Mouse (Mus musculus): Measurements from ENCODE around the gene Mfsd4b5. TPM values are rescaled to one million over a fixed set of nuclear protein-coding genes. Genes with fewer than 3 reads are reported as not detected.
"Not testable (repeated sequence)": the region's sequence is repeated elsewhere in the genome, so short reads cannot be mapped to it uniquely, and the experiment has no call there.

Mfsd4b5 gene
- polyA plus RNA-seq, 1 experiment from 2014 or later: 0.05 TPM

- WGBS: 81% methylated on average over 4 of the region's 4 CpGs
- H3K4me3 ChIP-seq: no peak overlapping the region
- H3K36me3 ChIP-seq: no peaks in the 10 kb centered on the region
- H3K9me3 ChIP-seq (replicated peaks): no peaks in the 10 kb centered on the region
- no peaks in the 10 kb centered on the region for H3K27me3 ChIP-seq (ENCODE audit: low read depth, poor library complexity, severe bottlenecking)
- H3K4me1 ChIP-seq: peaks cover 15% of the 10 kb centered on the region
- H3K27ac ChIP-seq: no peak overlapping the region
- no peak for DNase-seq (ENCODE audit: low spot score)
Observed at GRCm38 (mm10) chr10:39958266-39958665, 28.2 kb downstream of the Mfsd4b5 start.

GRCm38 (mm10) chr10:39956340-39956878 is 30.0 kb downstream of the Mfsd4b5 start:
- Histone ChIP-seq H3K9me3 (replicated peaks) (no peaks in the 10 kb centered on the region), H3K27ac (no peak overlapping the region), H3K4me1 (peaks cover 15% of the 10 kb centered on the region), H3K27me3 (ENCODE audit: low read depth, poor library complexity, severe bottlenecking) (no peaks in the 10 kb centered on the region), H3K4me3 (no peak overlapping the region), H3K36me3 (no peaks in the 10 kb centered on the region)
- DNase-seq (ENCODE audit: low spot score): no peak
- WGBS: 82% methylated on average over 2 of the region's 2 CpGs

- no peak for DNase-seq (ENCODE audit: low spot score)
- 92% methylated on average over 2 of the region's 2 CpGs for WGBS
- Histone ChIP-seq H3K9me3 (replicated peaks) (no peaks in the 10 kb centered on the region), H3K4me1 (peaks cover 10% of the 10 kb centered on the region), H3K36me3 (no peaks in the 10 kb centered on the region), H3K27ac (no peak overlapping the region), H3K4me3 (no peak overlapping the region), H3K27me3 (ENCODE audit: low read depth, poor library complexity, severe bottlenecking) (no peaks in the 10 kb centered on the region)
Observed at GRCm38 (mm10) chr10:39955163-39955562, 31.3 kb downstream of the Mfsd4b5 start.

- H3K27me3 ChIP-seq (ENCODE audit: low read depth, poor library complexity, severe bottlenecking): no peaks in the 10 kb centered on the region
- H3K9me3 ChIP-seq (replicated peaks): no peaks in the 10 kb centered on the region
- H3K4me3 ChIP-seq: no peak overlapping the region
- WGBS: 89% methylated on average over 2 of the region's 2 CpGs
- H3K36me3 ChIP-seq: no peaks in the 10 kb centered on the region
- H3K4me1 ChIP-seq: no peaks in the 10 kb centered on the region
- no peak for DNase-seq (ENCODE audit: low spot score)
- H3K27ac ChIP-seq: no peak overlapping the region
Observed at GRCm38 (mm10) chr10:39949377-39949954, 37.0 kb downstream of the Mfsd4b5 start.

- H3K27ac ChIP-seq; H3K9me3 ChIP-seq (replicated peaks); H3K4me1 ChIP-seq; H3K27me3 ChIP-seq (ENCODE audit: low read depth, poor library complexity, severe bottlenecking); H3K4me3 ChIP-seq; DNase-seq (ENCODE audit: low spot score); H3K36me3 ChIP-seq: not testable (repeated sequence)
- WGBS: 85% methylated on average over 3 of the region's 3 CpGs
Observed at GRCm38 (mm10) chr10:39947195-39947594, 39.3 kb downstream of the Mfsd4b5 start.

- Histone ChIP-seq H3K36me3 (no peaks in the 10 kb centered on the region), H3K4me1 (no peaks in the 10 kb centered on the region), H3K9me3 (replicated peaks) (no peaks in the 10 kb centered on the region), H3K27me3 (ENCODE audit: low read depth, poor library complexity, severe bottlenecking) (no peaks in the 10 kb centered on the region), H3K27ac (no peak overlapping the region), H3K4me3 (no peak overlapping the region)
- no peak for DNase-seq (ENCODE audit: low spot score)
- WGBS: 83% methylated on average over 7 of the region's 7 CpGs
Observed at GRCm38 (mm10) chr10:39936553-39936952, 49.9 kb downstream of the Mfsd4b5 start.

GRCm38 (mm10) chr10:39926616-39927139 is 59.8 kb downstream of the Mfsd4b5 start, which contains the start of gene Mfsd4b2:
Gene Mfsd4b2 (minus strand): TSS chr10:39926923.
- H3K9me3 ChIP-seq (replicated peaks): no peaks in the 10 kb centered on the region
- WGBS: 2% methylated on average over 41 of the region's 41 CpGs
- DNase-seq (ENCODE audit: low spot score): peak; percentile 68
- peaks cover 10% of the 10 kb centered on the region for H3K4me1 ChIP-seq
- peak within 1 kb of the TSS; percentile 79 for H3K27ac ChIP-seq
- no peaks in the 10 kb centered on the region for H3K36me3 ChIP-seq
- H3K4me3 ChIP-seq: peak within 1 kb of the TSS; percentile 57
- H3K27me3 ChIP-seq (ENCODE audit: low read depth, poor library complexity, severe bottlenecking): peaks cover 35% of the 10 kb centered on the region

- Histone ChIP-seq H3K27me3 (ENCODE audit: low read depth, poor library complexity, severe bottlenecking) (peaks cover 35% of the 10 kb centered on the region), H3K4me1 (peaks cover 10% of the 10 kb centered on the region)
- not testable (repeated sequence) for H3K4me3 ChIP-seq; H3K9me3 ChIP-seq (replicated peaks); H3K27ac ChIP-seq; DNase-seq (ENCODE audit: low spot score); H3K36me3 ChIP-seq
- 75% methylated on average over 8 of the region's 8 CpGs for WGBS
Observed at GRCm38 (mm10) chr10:39924556-39924955, 61.9 kb downstream of the Mfsd4b5 start.

- H3K4me1 ChIP-seq: no peaks in the 10 kb centered on the region
- H3K36me3 ChIP-seq: no peaks in the 10 kb centered on the region
- H3K27me3 ChIP-seq (ENCODE audit: low read depth, poor library complexity, severe bottlenecking): no peaks in the 10 kb centered on the region
- H3K4me3 ChIP-seq: no peak overlapping the region
- DNase-seq (ENCODE audit: low spot score): no peak
- H3K27ac ChIP-seq: no peak overlapping the region
- H3K9me3 ChIP-seq (replicated peaks): no peaks in the 10 kb centered on the region
Observed at GRCm38 (mm10) chr10:39912616-39913015, 73.8 kb downstream of the Mfsd4b5 start.

- Histone ChIP-seq H3K9me3 (replicated peaks) (no peaks in the 10 kb centered on the region), H3K27ac (no peak overlapping the region), H3K4me3 (no peak overlapping the region), H3K36me3 (no peaks in the 10 kb centered on the region), H3K27me3 (ENCODE audit: low read depth, poor library complexity, severe bottlenecking) (no peaks in the 10 kb centered on the region), H3K4me1 (no peaks in the 10 kb centered on the region)
- 78% methylated on average over 13 of the region's 13 CpGs for WGBS
- no peak for DNase-seq (ENCODE audit: low spot score)
Observed at GRCm38 (mm10) chr10:39908768-39909441, 77.5 kb downstream of the Mfsd4b5 start.

Other genes with a start within 250 kb of the Mfsd4b5 start
- gene Mfsd4b4, start 87.4 kb downstream of the Mfsd4b5 start, polyA plus RNA-seq (2016; fragmentation: Nextera tagmentation; extraction: Ambion mirVana): 4.0 and 5.2 TPM in 2 replicates
- gene Mfsd4b2, start 59.7 kb downstream of the Mfsd4b5 start, polyA plus RNA-seq (2016; fragmentation: Nextera tagmentation; extraction: Ambion mirVana): not detected in 2 replicates
- gene Mfsd4b3, start 26.5 kb downstream of the Mfsd4b5 start, polyA plus RNA-seq (2016; fragmentation: Nextera tagmentation; extraction: Ambion mirVana): 0.10 TPM in 1 of 2 replicates, not detected in the other
- not detected in 2 replicates for gene Mfsd4b1, start 38.6 kb upstream of the Mfsd4b5 start, polyA plus RNA-seq (2016; fragmentation: Nextera tagmentation; extraction: Ambion mirVana)
- gene Slc16a10, start 155.6 kb upstream of the Mfsd4b5 start, polyA plus RNA-seq (2016; fragmentation: Nextera tagmentation; extraction: Ambion mirVana): 10.4 and 12.6 TPM in 2 replicates

Measured in limb, embryonic 10.5 days (tissue).